Mouse (Mus musculus): ENCODE measurements around the gene Zswim8. TPM values are rescaled to one million over a fixed set of nuclear protein-coding genes. Genes with fewer than 3 reads are reported as not detected.

Gene Zswim8
- total and polyA plus RNA-seq, 3 experiments = 16.7 to 41.1 (median 31.5) TPM

- Histone ChIP-seq H3K9me3 (replicated peaks) (no peaks in the 10 kb centered on the region), H3K36me3 (replicated peaks) (peaks cover 98% of the 10 kb centered on the region), H3K4me1 (ENCODE audit: insufficient read depth, low read depth, low read length) (peaks cover 73% of the 10 kb centered on the region), H3K4me3 (ENCODE audit: low read depth, low read length) (peak overlapping the region; percentile 28; the same call in 1 of the 2 replicates), H3K27me3 (ENCODE audit: insufficient read depth, low read length) (no peaks in the 10 kb centered on the region)
- no peak for DNase-seq (ENCODE audit: low spot score)
- no peak for ATAC-seq (ENCODE audit: extremely low read depth, insufficient number of reproducible peaks, low FRiP score, poor library complexity, severe bottlenecking)
- no peak; the same call in 1 of the 2 replicates for TF ChIP-seq POLR2AphosphoS5 (IDR thresholded peaks at IDR 0.05; ENCODE audit: insufficient replicate concordance, low read depth, low read length)
- TF ChIP-seq GATA2 (IDR thresholded peaks at IDR 0.05; ENCODE audit: borderline replicate concordance, low read depth, low read length) = no peak
- no peak for TF ChIP-seq TAL1 (conservative IDR thresholded peaks at IDR 0.05; ENCODE audit: low read depth, low read length)
- no peak for TF ChIP-seq CTCF (IDR thresholded peaks at IDR 0.05; ENCODE audit: low read depth, low read length)
- TF ChIP-seq GATA1 (IDR thresholded peaks at IDR 0.05; ENCODE audit: borderline replicate concordance, low read length) = no peak
These were observed 14.0 kb downstream of the Zswim8 start for GRCm38 (mm10) chr14:20721371-20721770.

DNA sequence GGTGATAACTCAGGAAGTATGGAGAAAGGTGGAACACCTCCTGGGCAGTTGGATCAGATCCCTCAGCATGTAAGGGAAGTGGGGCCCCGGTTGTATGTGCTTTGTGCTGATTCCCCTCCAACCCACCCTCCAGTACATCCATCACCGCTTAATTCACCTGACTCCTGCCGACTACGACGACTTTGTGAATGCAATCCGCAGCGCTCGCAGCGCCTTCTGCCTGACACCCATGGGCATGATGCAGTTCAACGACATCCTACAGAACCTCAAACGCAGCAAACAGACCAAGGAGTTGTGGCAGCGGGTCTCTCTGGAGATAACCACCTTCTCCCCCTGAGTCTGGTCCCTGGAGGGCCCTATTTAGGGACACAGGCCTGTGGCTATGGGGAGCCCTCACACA, 15.7 kb downstream of the Zswim8 start:
- Histone ChIP-seq H3K9me3 (replicated peaks) (no peaks in the 10 kb centered on the region), H3K4me3 (ENCODE audit: low read depth, low read length) (peak overlapping the region; percentile 38; the same call in 1 of the 2 replicates), H3K4me1 (ENCODE audit: insufficient read depth, low read depth, low read length) (peaks cover 86% of the 10 kb centered on the region), H3K27me3 (ENCODE audit: insufficient read depth, low read length) (no peaks in the 10 kb centered on the region), H3K36me3 (replicated peaks) (peaks cover 94% of the 10 kb centered on the region)
- no peak for TF ChIP-seq CTCF (IDR thresholded peaks at IDR 0.05; ENCODE audit: low read depth, low read length)
- 0 out of 2 replicates have a peak, but pooled peaks have one; percentile 77 for TF ChIP-seq POLR2AphosphoS5 (IDR thresholded peaks at IDR 0.05; ENCODE audit: insufficient replicate concordance, low read depth, low read length)
- DNase-seq (ENCODE audit: low spot score) (no peak), ATAC-seq (ENCODE audit: extremely low read depth, insufficient number of reproducible peaks, low FRiP score, poor library complexity, severe bottlenecking) (no peak)

- DNase-seq (ENCODE audit: low spot score) = no peak
- peaks cover 94% of the 10 kb centered on the region for H3K36me3 ChIP-seq (replicated peaks)
- H3K4me3 ChIP-seq (ENCODE audit: low read depth, low read length) = peak overlapping the region; percentile 56; the same call in 1 of the 2 replicates
- H3K27me3 ChIP-seq (ENCODE audit: insufficient read depth, low read length) = no peaks in the 10 kb centered on the region
- peaks cover 85% of the 10 kb centered on the region for H3K4me1 ChIP-seq (ENCODE audit: insufficient read depth, low read depth, low read length)
- TF ChIP-seq CTCF (IDR thresholded peaks at IDR 0.05; ENCODE audit: low read depth, low read length) (peak; percentile 68), TAL1 (conservative IDR thresholded peaks at IDR 0.05; ENCODE audit: low read depth, low read length) (no peak), POLR2AphosphoS5 (IDR thresholded peaks at IDR 0.05; ENCODE audit: insufficient replicate concordance, low read depth, low read length) (no peak)
- no peaks in the 10 kb centered on the region for H3K9me3 ChIP-seq (replicated peaks)
- ATAC-seq (ENCODE audit: extremely low read depth, insufficient number of reproducible peaks, low FRiP score, poor library complexity, severe bottlenecking) = no peak
These were observed 16.7 kb downstream of the Zswim8 start for GRCm38 (mm10) chr14:20724043-20724442.

GRCm38 (mm10) chr14:20725660-20726339, 18.4 kb downstream of the Zswim8 start:
- TF ChIP-seq TAL1 (conservative IDR thresholded peaks at IDR 0.05; ENCODE audit: low read depth, low read length) (no peak), POLR2AphosphoS5 (IDR thresholded peaks at IDR 0.05; ENCODE audit: insufficient replicate concordance, low read depth, low read length) (no peak), GATA1 (IDR thresholded peaks at IDR 0.05; ENCODE audit: borderline replicate concordance, low read length) (no peak), GATA2 (IDR thresholded peaks at IDR 0.05; ENCODE audit: borderline replicate concordance, low read depth, low read length) (no peak), CTCF (IDR thresholded peaks at IDR 0.05; ENCODE audit: low read depth, low read length) (no peak)
- Histone ChIP-seq H3K4me1 (ENCODE audit: insufficient read depth, low read depth, low read length) (peaks cover 94% of the 10 kb centered on the region), H3K4me3 (ENCODE audit: low read depth, low read length) (peak overlapping the region; percentile 56; the same call in 1 of the 2 replicates), H3K27me3 (ENCODE audit: insufficient read depth, low read length) (no peaks in the 10 kb centered on the region), H3K36me3 (replicated peaks) (peaks cover 96% of the 10 kb centered on the region), H3K9me3 (replicated peaks) (no peaks in the 10 kb centered on the region)
- no peak for DNase-seq (ENCODE audit: low spot score)
- no peak for ATAC-seq (ENCODE audit: extremely low read depth, insufficient number of reproducible peaks, low FRiP score, poor library complexity, severe bottlenecking)

DNA sequence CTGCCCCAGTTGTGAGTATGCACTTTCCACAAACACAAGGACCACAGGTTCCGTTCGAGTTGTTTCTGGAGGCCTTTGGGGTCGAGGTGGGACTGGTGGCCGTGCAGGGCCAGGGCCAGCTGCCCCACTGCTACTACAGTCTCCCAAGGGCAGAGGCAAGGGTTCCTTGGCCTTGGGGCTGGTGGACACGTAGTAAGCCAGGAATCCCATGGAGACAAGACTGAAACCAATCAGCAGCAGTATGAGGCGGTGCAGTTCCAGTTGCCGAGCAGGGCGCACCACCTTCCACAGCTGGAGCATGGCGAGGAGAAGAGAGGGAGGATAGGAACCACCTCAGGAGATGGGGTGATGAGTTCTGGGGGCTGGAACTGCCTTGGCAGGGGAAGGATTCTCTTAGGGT, 22.5 kb downstream of the Zswim8 start:
- Histone ChIP-seq H3K9me3 (replicated peaks) (no peaks in the 10 kb centered on the region), H3K36me3 (replicated peaks) (peaks cover 74% of the 10 kb centered on the region), H3K4me3 (ENCODE audit: low read depth, low read length) (peak overlapping the region; percentile 96), H3K27me3 (ENCODE audit: insufficient read depth, low read length) (no peaks in the 10 kb centered on the region), H3K4me1 (ENCODE audit: insufficient read depth, low read depth, low read length) (peaks cover 74% of the 10 kb centered on the region)
- TF ChIP-seq CTCF (IDR thresholded peaks at IDR 0.05; ENCODE audit: low read depth, low read length) = no peak
- no peak for TF ChIP-seq GATA1 (IDR thresholded peaks at IDR 0.05; ENCODE audit: borderline replicate concordance, low read length)
- no peak for TF ChIP-seq TAL1 (conservative IDR thresholded peaks at IDR 0.05; ENCODE audit: low read depth, low read length)
- no peak for TF ChIP-seq POLR2AphosphoS5 (IDR thresholded peaks at IDR 0.05; ENCODE audit: insufficient replicate concordance, low read depth, low read length)
- no peak for TF ChIP-seq GATA2 (IDR thresholded peaks at IDR 0.05; ENCODE audit: borderline replicate concordance, low read depth, low read length)
- no peak for ATAC-seq (ENCODE audit: extremely low read depth, insufficient number of reproducible peaks, low FRiP score, poor library complexity, severe bottlenecking)
- DNase-seq (ENCODE audit: low spot score) = no peak

- ATAC-seq (ENCODE audit: extremely low read depth, insufficient number of reproducible peaks, low FRiP score, poor library complexity, severe bottlenecking) (peak; percentile 64), DNase-seq (ENCODE audit: low spot score) (no peak)
- H3K27me3 ChIP-seq (ENCODE audit: insufficient read depth, low read length) = no peaks in the 10 kb centered on the region
- H3K4me1 ChIP-seq (ENCODE audit: insufficient read depth, low read depth, low read length) = peaks cover 74% of the 10 kb centered on the region
- TF ChIP-seq POLR2AphosphoS5 (IDR thresholded peaks at IDR 0.05; ENCODE audit: insufficient replicate concordance, low read depth, low read length) = no peak
- H3K9me3 ChIP-seq (replicated peaks) = no peaks in the 10 kb centered on the region
- H3K4me3 ChIP-seq (ENCODE audit: low read depth, low read length) = peak overlapping the region; percentile 96
- peaks cover 74% of the 10 kb centered on the region for H3K36me3 ChIP-seq (replicated peaks)
These were observed 23.7 kb downstream of the Zswim8 start for GRCm38 (mm10) chr14:20730853-20731602.
